Mouse (Mus musculus): ENCODE measurements at regions not wholly inside any gene's neighbourhood (a gene's known extent, or its start where the extent isn't known, plus 50 kb on each side); places are given as distances from the start of the nearest gene placed in this dataset.

GRCm38 (mm10) chr2:30660613-30660991, 65.8 kb downstream of the Cstad start:
- ChIA-PET CTCF (interaction anchor here (1.3 kb wide), 1 partner anchor 14 kb away, joined by 3 read pairs; no protein-coding TSS in a partner anchor), POLR2A (interaction anchor here (0.7 kb wide), 1 partner anchor 33 kb away, joined by 3 read pairs; no protein-coding TSS in a partner anchor)
- TF ChIP-seq CTCF (IDR thresholded peaks at IDR 0.05) = no peak
- in situ Hi-C loops (cut with MboI; ENCODE audit: low pct_unique_long_range_greater_than_20kb) = loop anchor here (5.0 kb wide), 1 partner anchor 37 kb away; no protein-coding TSS in a partner anchor
- ATAC-seq (no peak), DNase-seq (ENCODE audit: low read depth, low spot score) (no peak)
- no peaks in the 10 kb centered on the region for H3K27me3 ChIP-seq

- ChIA-PET POLR2A (interaction anchor here (0.7 to 3.9 kb wide), 5 partner anchors 31 to 65 kb away, joined by 3 to 42 read pairs (median 6); partner anchors contain the start of gene Cstad), CTCF (interaction anchor here (1.1 to 3.9 kb wide), 3 partner anchors 14 to 57 kb away, joined by 3 to 15 read pairs (median 3); no protein-coding TSS in a partner anchor)
- ATAC-seq (no peak), DNase-seq (ENCODE audit: low read depth, low spot score) (no peak)
- no peaks in the 10 kb centered on the region for H3K27me3 ChIP-seq
- in situ Hi-C loops (cut with MboI; ENCODE audit: low pct_unique_long_range_greater_than_20kb) = loop anchor here (5.0 kb wide), 1 partner anchor 37 kb away; no protein-coding TSS in a partner anchor
- TF ChIP-seq CTCF (IDR thresholded peaks at IDR 0.05) = no peak
Observed at GRCm38 (mm10) chr2:30659836-30660612, 65.2 kb downstream of the Cstad start.

- TF ChIP-seq CTCF (IDR thresholded peaks at IDR 0.05) = no peak
- in situ Hi-C loops (cut with MboI; ENCODE audit: low pct_unique_long_range_greater_than_20kb) = no loop called here
- ATAC-seq (peak; percentile 9), DNase-seq (ENCODE audit: low read depth, low spot score) (no peak)
- no peaks in the 10 kb centered on the region for H3K27me3 ChIP-seq
- ChIA-PET POLR2A (interaction anchor here (0.6 to 3.9 kb wide), 8 partner anchors 9 to 186 kb away, joined by 3 to 42 read pairs (median 5); partner anchors contain the start of genes Cstad and Ier5l), CTCF (interaction anchor here (1.1 to 3.9 kb wide), 3 partner anchors 44 to 58 kb away, joined by 3 to 15 read pairs (median 4); no protein-coding TSS in a partner anchor)
Observed at GRCm38 (mm10) chr2:30658844-30659555, 64.2 kb downstream of the Cstad start.

Measured in Patski (cell line).